Comparison of ENCODE assay signal across 27 mouse cellular contexts in genomic region chr12:81888954-81889353, GRCm38 (mm10). TPM values are rescaled to one million over a fixed set of nuclear protein-coding genes. Genes with fewer than 3 reads are reported as not detected.
A peak's percentile ranks its signal among the peaks of the same experiment; 100 is the strongest.
DNase-seq lines count a peak whose midpoint lies in the region; ATAC-seq and TF ChIP-seq lines count a peak whose summit lies in the region.
"Had no signal": no experiment of that assay in that cellular context is flagged by ENCODE, and none has a peak within 500 bp of the region (broad histone marks: within the 10 kb centered on the region; RNA-seq: fewer than 3 reads in every experiment).

No protein-coding gene starts in this region.

- DNase-seq in urinary bladder, postnatal 4 days (ENCODE audit: low spot score in 2 of 2) = no peak
- DNase-seq in kidney, adult 2 months = no peak
- no peak for DNase-seq in gastrocnemius, adult 2 months
- DNase-seq in heart, adult 9 months (ENCODE audit: low spot score in 2 of 2) = no peak
- DNase-seq: adrenal gland, adult 8-10 months; adrenal gland, postnatal 14 days; adrenal gland, postnatal 36 days; B cell, adult 2 months; cerebellum, adult 11 months; cerebellum, adult 18-20 months; cerebellum, adult 8-10 months; cerebellum, adult 9-11 months; cerebellum, postnatal 14 days; cerebellum, postnatal 36 days; forebrain, postnatal 0 days had no signal

- peak; percentile 85 for ATAC-seq in granulocyte monocyte progenitor cell, adult 5-6 weeks (replicated peaks; ENCODE audit: poor library complexity, severe bottlenecking)
- ATAC-seq in megakaryocyte progenitor cell, adult 5-6 weeks (replicated peaks; ENCODE audit: poor library complexity) = peak; percentile 81
- ATAC-seq: activated CD4-positive, CD25-positive, alpha-beta regulatory T cell, adult 4 months; CD4-positive, CD25-positive, alpha-beta regulatory T cell, adult 4 months; forebrain, embryonic 13.5 days; forebrain, embryonic 15.5 days; forebrain, postnatal 0 days; Patski had no signal

- TF ChIP-seq POLR2A in bone marrow macrophage, adult 2 months (IDR thresholded peaks at IDR 0.05; ENCODE audit: borderline replicate concordance, low read depth, low read length) = no peak
- no peak for TF ChIP-seq POLR2A in kidney, adult 2 months (IDR thresholded peaks at IDR 0.05; ENCODE audit: low read depth, low read length)

- no peaks in the 10 kb centered on the region for H3K27me3 ChIP-seq in kidney, adult 2 months (replicated peaks; ENCODE audit: control insufficient read depth, insufficient read depth, low read length)
- H3K27me3 ChIP-seq: CH12.LX; embryonic facial prominence, embryonic 12.5 days; forebrain, embryonic 13.5 days; forebrain, embryonic 15.5 days; Patski had no signal

- intact Hi-C loops in gastrocnemius, adult 2 months (cut with DNase I) = no loop called here

- TF ChIP-seq CTCF in bone marrow macrophage, adult 2 months (IDR thresholded peaks at IDR 0.05; ENCODE audit: low read depth, low read length) = no peak
- no peak for TF ChIP-seq CTCF in kidney, adult 2 months (conservative IDR thresholded peaks at IDR 0.05; ENCODE audit: insufficient read depth, insufficient read length, low read depth, low read length)
- no peak for TF ChIP-seq CTCF in gastrocnemius, adult 2 months (IDR thresholded peaks at IDR 0.05)

- WGBS in kidney, adult 2 months = 96% methylated on average over 5 of the region's 5 CpGs

- H3K27ac ChIP-seq in bone marrow macrophage, adult 2 months (ENCODE audit: insufficient read depth, low read depth, low read length) = 0 out of 2 replicates have a peak overlapping the region, but pooled peaks have one; percentile 3
- H3K27ac ChIP-seq in kidney, adult 2 months (ENCODE audit: insufficient read depth, low read depth, low read length) = no peak overlapping the region
- no peak overlapping the region for H3K27ac ChIP-seq in gastrocnemius, adult 2 months
- H3K27ac ChIP-seq: embryonic facial prominence, embryonic 10.5 days; embryonic facial prominence, embryonic 12.5 days; forebrain, embryonic 13.5 days; forebrain, embryonic 15.5 days had no signal

- peaks cover 25% of the 10 kb centered on the region for H3K4me1 ChIP-seq in bone marrow macrophage, adult 2 months (ENCODE audit: control insufficient read depth, insufficient read depth, low read length)
- H3K4me1 ChIP-seq in kidney, adult 2 months (ENCODE audit: control insufficient read depth, insufficient read depth, low read length) = peaks cover 5% of the 10 kb centered on the region; the same call in 1 of the 2 replicates
- H3K4me1 ChIP-seq: embryonic facial prominence, embryonic 12.5 days had no signal

- no peak overlapping the region for H3K4me3 ChIP-seq in bone marrow macrophage, adult 2 months (ENCODE audit: insufficient read depth, low read length)
- H3K4me3 ChIP-seq in kidney, adult 2 months (ENCODE audit: insufficient read depth, low read depth, low read length) = no peak overlapping the region
- H3K4me3 ChIP-seq in gastrocnemius, adult 2 months = no peak overlapping the region
- H3K4me3 ChIP-seq: embryonic facial prominence, embryonic 10.5 days; embryonic facial prominence, embryonic 12.5 days; forebrain, embryonic 13.5 days; forebrain, embryonic 15.5 days had no signal

- H3K36me3 ChIP-seq in kidney, adult 2 months (ENCODE audit: control insufficient read depth, insufficient read depth, low read length) = no peaks in the 10 kb centered on the region
- H3K36me3 ChIP-seq: embryonic facial prominence, embryonic 12.5 days; forebrain, embryonic 15.5 days; G1E had no signal

RNA-seq across cellular contexts. Expression of gene Pcnx, which starts 29.1 kb away (rescaled TPM):
- 24.9 and 25.7 TPM in 2 replicates for polyA plus RNA-seq in bone marrow macrophage, adult 2 months (2012; ENCODE audit: insufficient read depth, insufficient read length, missing spikeins)
- total RNA-seq in granulocyte monocyte progenitor cell, adult 5-6 weeks (2014; fragmentation: Nextera tagmentation) = 14.8 and 24.4 TPM in 2 replicates
- 13.9 TPM in 2 replicates for total RNA-seq in granulocyte monocyte progenitor cell, adult 5-6 weeks (2017)
- 23.8 and 32.2 TPM in 2 replicates for total RNA-seq in megakaryocyte progenitor cell, adult 5-6 weeks (2015)
- 10.0 and 14.8 TPM in 2 replicates for total RNA-seq in megakaryocyte progenitor cell, adult 5-6 weeks (2017)
- polyA plus RNA-seq in kidney, adult 2 months (2012; rRNA removed) = 23.8 and 27.3 TPM in 2 replicates
- total RNA-seq in gastrocnemius, adult 2 months (2021) = 10 to 100 TPM; 50.3 to 51.3 TPM
- polyA plus RNA-seq: G1E had no signal
